Mouse (Mus musculus): ENCODE measurements at regions not wholly inside any gene's neighbourhood (a gene's known extent, or its start where the extent isn't known, plus 50 kb on each side); places are given as distances from the start of the nearest gene placed in this dataset.
A peak's percentile ranks its signal among the peaks of the same experiment; 100 is the strongest.

DNA sequence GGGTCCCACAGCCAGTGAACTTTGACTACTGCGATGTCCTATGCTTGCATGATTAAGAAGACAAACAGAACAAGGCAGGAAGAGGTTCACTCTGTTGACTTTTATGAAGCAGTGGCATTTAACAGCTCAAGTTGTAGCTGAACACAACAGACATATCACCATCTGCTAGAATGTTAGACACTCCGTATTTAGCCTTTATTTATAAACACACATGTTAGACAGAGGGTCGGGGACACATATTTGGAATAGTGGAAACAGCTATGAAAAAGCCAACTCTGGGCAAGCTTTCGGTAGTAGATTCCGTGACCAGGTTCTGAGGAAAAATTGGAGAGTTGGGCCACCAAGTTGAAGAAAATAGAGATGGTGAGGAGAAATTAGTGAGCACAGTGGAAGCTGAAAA lies 775.6 kb upstream of the Fam98a start:
- peak in 1 of 2 experiments; percentile 3 for DNase-seq (ENCODE audit: low spot score in 2 of 2)
- intact Hi-C loops (cut with DNase I) = no loop called here

DNA sequence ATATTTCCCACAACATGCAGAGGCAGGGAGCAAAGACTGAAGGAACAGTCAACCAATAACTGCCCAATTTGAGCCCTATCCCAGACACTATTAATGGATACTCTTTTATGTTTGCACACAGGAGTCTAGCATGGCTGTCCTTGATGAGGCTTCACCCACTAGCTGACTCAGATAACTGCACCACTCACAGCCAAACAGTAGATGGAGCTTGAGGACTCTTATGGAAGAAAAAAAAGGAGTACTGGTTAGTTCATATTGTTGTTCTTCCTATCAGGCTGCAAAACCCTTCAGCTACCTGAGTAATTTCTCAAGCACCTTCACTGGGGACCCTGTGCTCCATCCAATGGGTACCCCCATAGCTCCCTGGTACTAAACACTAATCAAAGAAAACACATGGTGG lies 742.9 kb upstream of the Fam98a start:
- intact Hi-C loops (cut with DNase I) = no loop called here
- peak; percentile 8 to 29 for DNase-seq (ENCODE audit: low spot score in 2 of 2)

Data from left cerebral cortex, postnatal 25 days (tissue).